Mouse (Mus musculus) limb, embryonic 15.5 days (tissue): Measurements from ENCODE around the gene Ankrd6. TPM values are rescaled to one million over a fixed set of nuclear protein-coding genes. Genes with fewer than 3 reads are reported as not detected.

Source experiments
- ATAC-seq: fragments of 200-750 bp; cut with Nextera tagmentation; 2 replicates; pipeline ENCODE4 v1.8.0; 2017; ENCODE audit warnings: low read depth, moderate TSS enrichment; ENCODE audit not compliant: insufficient number of reproducible peaks, low FRiP score, low TSS enrichment
- H3K27ac ChIP-seq: fragments of 300-500 bp; sonication (generic); 2 replicates; pipeline ENCODE4 v1.5.1; 2015; ENCODE audit warnings: moderate library complexity, mild to moderate bottlenecking, inconsistent platforms
- H3K27me3 ChIP-seq: fragments of 300-500 bp; sonication (generic); 2 replicates; pipeline ENCODE4 v1.6.1; 2015; ENCODE audit warnings: inconsistent platforms
- H3K36me3 ChIP-seq: fragments of 300-500 bp; sonication (generic); 2 replicates; pipeline ENCODE4 v1.6.1; 2015; ENCODE audit warnings: inconsistent platforms
- H3K4me1 ChIP-seq: fragments of 300-500 bp; sonication (generic); 2 replicates; pipeline ENCODE4 v1.6.1; 2015; ENCODE audit warnings: inconsistent platforms
- H3K4me2 ChIP-seq: fragments of 300-500 bp; sonication (generic); 2 replicates; pipeline ENCODE4 v1.6.1; 2015; ENCODE audit warnings: mild to moderate bottlenecking, inconsistent platforms
- H3K4me3 ChIP-seq: fragments of 300-500 bp; sonication (generic); 2 replicates; pipeline ENCODE4 v1.5.1; 2015; ENCODE audit warnings: mild to moderate bottlenecking, inconsistent platforms
- H3K9ac ChIP-seq: fragments of 300-500 bp; sonication (generic); 2 replicates; pipeline ENCODE4 v1.6.1; 2015; ENCODE audit warnings: inconsistent platforms
- H3K9me3 ChIP-seq: fragments of 300-500 bp; sonication (generic); 2 replicates; pipeline ENCODE4 v1.6.1; 2016; ENCODE audit warnings: inconsistent platforms
- WGBS: fragments of 180-500 bp; shearing (Covaris S2); methylation state at CpG from one replicate; pipeline ENCODE4 v1.1.7; 2015; 5-methylcytosine and 5-hydroxymethylcytosine counted together
- polyA plus RNA-seq: library from polyadenylated mRNA; unstranded; fragments of >200 nt; fragmentation: Nextera tagmentation; extraction: Ambion mirVana; gene quantifications from 2 replicates; pipeline ENCODE4 v1.2.1, GENCODE M21; 2015

Ankrd6 gene
- polyA plus RNA-seq, 1 experiment from 2014 or later, result 10.5 TPM

DNA sequence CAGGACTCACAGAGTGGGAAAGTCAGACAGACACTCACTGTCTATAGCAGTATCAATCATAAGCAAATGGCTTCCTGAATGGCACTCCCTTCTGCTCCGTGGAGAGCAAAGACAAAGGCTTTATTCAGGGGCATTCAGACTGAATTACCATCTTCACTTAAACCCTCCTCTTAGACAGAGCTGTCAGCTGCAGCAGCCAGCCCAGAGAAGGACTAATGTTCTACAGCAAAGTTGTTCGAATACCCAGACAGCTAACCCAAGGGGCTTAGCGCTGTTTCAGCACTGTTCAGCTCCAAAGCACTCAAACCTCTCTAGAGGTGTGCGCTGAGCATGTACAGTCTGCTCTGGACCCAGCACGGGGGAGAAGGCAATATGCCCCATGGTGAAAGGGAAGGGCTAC, 32.1 kb downstream of the Ankrd6 start:
- no peak overlapping the region for H3K27ac ChIP-seq
- H3K9ac ChIP-seq, result no peak overlapping the region
- no peak for ATAC-seq
- WGBS, result 79% methylated on average over 5 of the region's 5 CpGs
- no peak overlapping the region for H3K4me3 ChIP-seq
- H3K4me2 ChIP-seq, result no peak overlapping the region
- no peaks in the 10 kb centered on the region for H3K36me3 ChIP-seq
- no peaks in the 10 kb centered on the region for H3K27me3 ChIP-seq
- no peaks in the 10 kb centered on the region for H3K9me3 ChIP-seq
- H3K4me1 ChIP-seq, result no peaks in the 10 kb centered on the region; the same call in 1 of the 2 replicates

DNA sequence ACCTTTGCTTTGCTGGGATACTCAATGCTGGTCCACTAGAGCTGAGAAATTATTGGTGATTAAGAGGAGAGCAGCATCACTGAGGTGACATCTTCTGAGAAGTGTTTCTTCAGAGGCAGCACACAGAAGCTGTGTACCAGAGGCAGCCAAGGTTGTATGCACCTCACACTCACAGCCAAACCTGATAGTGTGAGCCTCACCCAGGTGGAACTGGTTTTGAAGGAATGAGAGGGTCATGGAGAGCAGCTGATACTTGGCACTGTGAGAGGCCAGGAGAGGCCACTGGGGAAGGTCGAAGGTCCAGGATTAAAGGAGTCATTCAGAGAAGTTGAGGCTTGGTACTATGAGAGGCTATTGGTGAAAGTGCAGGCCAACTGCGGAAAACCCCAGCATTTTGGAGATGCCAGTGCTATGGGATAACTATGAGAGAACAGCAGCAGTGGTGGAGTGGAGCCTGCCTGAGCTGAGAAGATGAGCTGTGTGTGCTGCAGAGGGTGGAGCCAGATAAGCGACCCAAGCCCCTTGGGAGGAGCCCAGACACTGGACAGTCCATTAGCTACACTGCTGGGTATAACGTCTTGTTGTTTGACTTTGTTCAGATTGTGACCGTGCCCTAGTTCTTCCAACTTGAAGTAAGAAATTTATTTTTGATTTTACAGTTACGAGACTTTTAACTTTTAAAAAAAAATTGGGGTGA, 33.8 kb downstream of the Ankrd6 start:
- Histone ChIP-seq H3K9ac (no peak overlapping the region), H3K4me2 (no peak overlapping the region), H3K27me3 (no peaks in the 10 kb centered on the region), H3K27ac (no peak overlapping the region), H3K4me1 (no peaks in the 10 kb centered on the region), H3K4me3 (no peak overlapping the region), H3K9me3 (no peaks in the 10 kb centered on the region), H3K36me3 (no peaks in the 10 kb centered on the region)
- 62% methylated on average over 6 of the region's 6 CpGs for WGBS
- ATAC-seq, result no peak

DNA sequence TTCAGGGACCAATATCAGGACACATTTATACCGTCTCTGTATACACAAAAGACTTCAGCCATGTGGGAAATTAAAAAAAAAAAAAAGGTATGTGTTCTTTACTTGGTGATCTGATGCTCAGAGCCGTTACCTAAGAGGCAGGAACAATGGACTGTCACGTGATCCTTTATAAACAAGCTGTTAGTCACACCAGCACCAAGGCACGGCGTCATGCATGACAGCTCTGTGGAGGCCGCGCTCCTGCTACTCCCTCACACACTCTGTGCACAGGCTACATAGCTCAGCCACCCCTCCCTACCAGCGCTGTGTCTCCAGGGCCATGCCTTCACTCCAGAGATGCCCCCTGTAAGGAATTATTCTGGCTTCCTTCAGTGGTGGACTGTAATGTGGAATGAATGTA, 34.7 kb downstream of the Ankrd6 start:
- no peaks in the 10 kb centered on the region for H3K9me3 ChIP-seq
- no peak overlapping the region for H3K27ac ChIP-seq
- 54% methylated on average over 8 of the region's 8 CpGs for WGBS
- H3K4me2 ChIP-seq, result no peak overlapping the region
- H3K4me1 ChIP-seq, result no peaks in the 10 kb centered on the region
- no peaks in the 10 kb centered on the region for H3K27me3 ChIP-seq
- H3K36me3 ChIP-seq, result no peaks in the 10 kb centered on the region
- no peak overlapping the region for H3K4me3 ChIP-seq
- no peak overlapping the region for H3K9ac ChIP-seq
- no peak for ATAC-seq

DNA sequence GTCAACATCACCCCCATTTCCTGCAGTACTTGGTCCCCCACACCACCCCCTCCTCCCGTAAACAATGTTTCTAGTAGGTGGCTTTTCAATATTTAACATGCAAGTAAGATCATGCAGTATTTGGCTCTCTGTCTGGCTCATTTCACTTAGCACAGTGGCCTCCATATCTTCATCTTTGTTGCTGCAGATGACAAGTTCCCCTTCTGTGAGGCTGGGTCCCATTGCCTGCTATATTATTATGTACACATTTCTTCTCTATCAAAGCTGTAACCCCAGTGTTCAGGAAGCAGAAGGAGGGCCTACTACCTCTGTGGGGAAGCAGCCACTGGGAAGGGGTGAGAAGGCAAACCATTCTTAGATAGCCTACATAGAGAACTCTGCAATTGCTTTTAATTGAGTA, 40.6 kb downstream of the Ankrd6 start:
- Histone ChIP-seq H3K4me3 (no peak overlapping the region), H3K4me2 (no peak overlapping the region), H3K9me3 (no peaks in the 10 kb centered on the region), H3K4me1 (no peaks in the 10 kb centered on the region; the same call in 1 of the 2 replicates), H3K27me3 (no peaks in the 10 kb centered on the region), H3K36me3 (no peaks in the 10 kb centered on the region), H3K27ac (no peak overlapping the region), H3K9ac (no peak overlapping the region)
- 93% methylated on average over 1 of the region's 1 CpGs for WGBS
- ATAC-seq, result no peak

DNA sequence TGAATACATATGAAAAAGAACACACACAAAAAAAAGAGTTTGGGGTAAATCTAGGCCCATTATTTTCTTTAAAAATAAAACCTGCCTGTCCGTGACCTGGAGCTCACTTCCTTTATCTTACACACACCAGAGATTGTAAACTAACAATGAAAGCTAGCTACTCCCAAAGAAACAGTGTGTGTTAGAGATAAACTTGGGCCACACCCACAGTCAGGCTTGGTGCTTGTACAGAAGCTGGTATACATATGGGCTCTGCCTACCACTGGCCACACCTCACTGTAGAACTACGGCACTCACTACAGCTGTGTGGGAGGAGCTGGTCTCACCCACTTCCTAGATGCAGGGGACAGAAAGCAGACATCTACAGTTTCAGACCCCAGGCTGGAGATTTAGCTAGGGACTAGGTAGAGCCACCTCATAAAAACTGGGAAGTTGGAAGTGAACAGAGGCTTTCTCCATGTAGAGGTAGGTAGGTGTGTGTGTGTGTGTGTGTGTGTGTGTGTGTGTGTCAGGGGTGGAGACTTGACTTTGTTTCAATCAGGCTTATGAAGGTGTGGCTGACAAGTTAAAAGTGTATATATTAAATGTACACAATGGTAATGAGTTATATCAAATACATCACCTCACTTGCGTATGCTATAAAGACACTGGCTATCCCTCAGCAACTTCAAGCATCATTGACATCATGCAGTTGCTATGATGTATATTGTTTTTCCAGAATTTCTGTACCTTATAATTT, 41.2 kb downstream of the Ankrd6 start:
- H3K4me2 ChIP-seq, result no peak overlapping the region
- no peaks in the 10 kb centered on the region for H3K9me3 ChIP-seq
- H3K4me3 ChIP-seq, result no peak overlapping the region
- no peak for ATAC-seq
- no peak overlapping the region for H3K9ac ChIP-seq
- H3K27me3 ChIP-seq, result no peaks in the 10 kb centered on the region
- H3K27ac ChIP-seq, result no peak overlapping the region
- H3K4me1 ChIP-seq, result no peaks in the 10 kb centered on the region; the same call in 1 of the 2 replicates
- WGBS, result 61% methylated on average over 3 of the region's 3 CpGs
- no peaks in the 10 kb centered on the region for H3K36me3 ChIP-seq

DNA sequence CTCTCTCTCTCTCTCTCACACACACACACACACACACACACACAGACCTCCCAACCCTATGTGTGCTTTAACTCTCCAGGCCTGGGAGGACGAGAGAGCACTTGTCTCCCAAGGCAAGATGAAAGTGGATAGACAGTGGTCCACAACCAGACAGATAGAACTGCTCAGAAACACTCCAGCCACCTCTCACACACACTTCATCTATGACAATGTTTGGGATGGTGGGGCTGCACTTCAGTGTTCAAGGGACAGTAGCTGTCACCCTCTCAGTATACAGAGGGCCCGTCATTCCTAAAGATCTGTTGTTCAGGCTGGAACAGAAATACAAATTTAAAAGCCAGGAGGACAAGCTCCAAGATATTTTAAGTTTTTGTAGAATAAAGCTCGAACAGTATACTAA, 43.0 kb downstream of the Ankrd6 start:
- Histone ChIP-seq H3K27ac (no peak overlapping the region), H3K4me3 (no peak overlapping the region), H3K4me2 (no peak overlapping the region), H3K9ac (no peak overlapping the region), H3K27me3 (no peaks in the 10 kb centered on the region), H3K36me3 (no peaks in the 10 kb centered on the region), H3K4me1 (no peaks in the 10 kb centered on the region; the same call in 1 of the 2 replicates), H3K9me3 (no peaks in the 10 kb centered on the region)
- ATAC-seq, result no peak
- WGBS, result 73% methylated on average over 3 of the region's 3 CpGs

DNA sequence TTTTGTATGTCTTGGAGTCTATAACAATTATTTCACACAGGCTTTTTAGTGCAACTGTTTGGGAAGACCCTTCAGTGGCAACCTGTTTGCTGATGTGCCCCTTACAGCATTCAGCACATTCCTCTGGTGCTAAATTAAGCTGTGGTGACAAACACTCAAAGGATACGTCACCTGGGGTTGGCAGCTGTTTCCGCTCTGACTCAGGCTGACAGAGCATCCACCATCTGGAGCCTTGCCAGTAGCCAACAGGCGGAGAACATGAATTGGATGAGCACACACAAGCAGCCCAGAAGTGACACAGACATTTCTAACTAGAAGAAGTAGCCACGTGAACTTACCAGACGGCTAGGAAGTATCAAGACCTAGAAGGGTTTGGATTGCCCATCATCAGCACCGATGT, 44.0 kb downstream of the Ankrd6 start:
- no peak overlapping the region for H3K4me2 ChIP-seq
- no peaks in the 10 kb centered on the region; the same call in 1 of the 2 replicates for H3K4me1 ChIP-seq
- no peaks in the 10 kb centered on the region for H3K9me3 ChIP-seq
- no peak overlapping the region for H3K9ac ChIP-seq
- H3K36me3 ChIP-seq, result no peaks in the 10 kb centered on the region
- no peak overlapping the region for H3K4me3 ChIP-seq
- WGBS, result 49% methylated on average over 6 of the region's 6 CpGs
- ATAC-seq, result no peak
- no peaks in the 10 kb centered on the region for H3K27me3 ChIP-seq
- H3K27ac ChIP-seq, result no peak overlapping the region

DNA sequence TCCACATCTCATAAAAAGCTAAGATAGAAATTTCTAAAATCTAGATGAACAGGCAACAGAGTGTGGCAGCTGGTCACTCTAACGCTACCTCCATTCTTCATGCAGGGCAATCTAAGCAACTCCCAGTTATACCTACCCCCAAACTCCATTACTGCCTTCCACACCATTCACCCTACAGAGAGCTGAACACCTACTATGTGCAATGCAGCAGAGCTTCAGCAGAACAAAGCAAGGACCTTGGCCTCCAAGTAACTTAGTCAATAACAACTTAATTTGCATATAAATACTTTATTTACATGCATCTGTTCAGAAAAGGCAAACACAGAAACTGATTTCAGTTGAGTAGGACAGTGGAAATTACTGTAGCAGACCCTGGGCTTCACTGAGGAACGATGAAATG, 44.7 kb downstream of the Ankrd6 start:
- Histone ChIP-seq H3K4me3 (no peak overlapping the region), H3K9ac (no peak overlapping the region), H3K4me2 (no peak overlapping the region), H3K36me3 (no peaks in the 10 kb centered on the region), H3K4me1 (no peaks in the 10 kb centered on the region; the same call in 1 of the 2 replicates), H3K27ac (no peak overlapping the region), H3K27me3 (no peaks in the 10 kb centered on the region), H3K9me3 (no peaks in the 10 kb centered on the region)
- no peak for ATAC-seq
- WGBS, result 87% methylated on average over 2 of the region's 2 CpGs

DNA sequence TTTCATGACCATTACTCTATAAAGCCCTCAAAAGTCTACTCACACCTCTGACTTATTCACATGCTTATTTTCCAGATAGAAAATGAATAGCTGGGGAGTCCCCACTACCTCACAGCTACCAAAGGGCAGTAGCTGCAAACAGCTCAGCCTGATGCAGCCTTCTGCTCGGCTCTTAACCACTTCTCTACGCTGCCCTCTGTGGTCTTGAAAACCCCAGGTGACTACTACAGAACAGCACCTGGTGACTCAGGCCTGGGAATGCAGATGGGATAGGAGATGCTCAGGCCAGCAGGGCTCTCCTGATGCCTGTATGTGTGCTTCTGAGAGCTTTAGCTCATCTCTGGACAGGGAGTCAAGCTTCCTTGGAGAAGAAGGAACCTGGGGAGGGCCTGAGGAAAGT, 45.3 kb downstream of the Ankrd6 start:
- no peak for ATAC-seq
- no peaks in the 10 kb centered on the region for H3K9me3 ChIP-seq
- no peak overlapping the region for H3K27ac ChIP-seq
- H3K4me1 ChIP-seq, result no peaks in the 10 kb centered on the region; the same call in 1 of the 2 replicates
- no peaks in the 10 kb centered on the region for H3K36me3 ChIP-seq
- no peak overlapping the region for H3K9ac ChIP-seq
- no peaks in the 10 kb centered on the region for H3K27me3 ChIP-seq
- WGBS, result 71% methylated on average over 2 of the region's 2 CpGs
- no peak overlapping the region for H3K4me3 ChIP-seq
- no peak overlapping the region for H3K4me2 ChIP-seq

DNA sequence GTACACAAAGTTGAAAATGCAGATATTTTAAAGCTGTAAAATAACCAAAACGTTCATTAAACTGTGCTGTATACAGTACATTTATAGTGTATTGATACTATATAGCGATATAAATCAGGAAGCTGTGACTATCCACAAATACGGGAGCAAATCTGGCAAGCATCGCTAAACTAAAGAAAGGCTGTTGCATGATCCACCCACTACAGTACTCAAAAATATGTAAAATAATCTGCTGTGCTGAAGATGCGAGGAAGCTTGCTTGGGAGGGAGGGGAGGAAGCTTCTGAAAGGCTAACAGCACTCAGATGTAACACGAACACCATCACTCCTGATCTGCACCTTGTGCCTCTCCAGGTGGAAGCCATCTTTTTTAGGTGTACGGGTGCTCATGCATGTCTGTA, 46.8 kb downstream of the Ankrd6 start:
- H3K27me3 ChIP-seq, result no peaks in the 10 kb centered on the region
- H3K4me2 ChIP-seq, result no peak overlapping the region
- H3K36me3 ChIP-seq, result no peaks in the 10 kb centered on the region
- 76% methylated on average over 7 of the region's 7 CpGs for WGBS
- H3K4me1 ChIP-seq, result no peaks in the 10 kb centered on the region; the same call in 1 of the 2 replicates
- H3K9me3 ChIP-seq, result no peaks in the 10 kb centered on the region
- no peak for ATAC-seq
- H3K4me3 ChIP-seq, result no peak overlapping the region
- no peak overlapping the region for H3K9ac ChIP-seq
- no peak overlapping the region for H3K27ac ChIP-seq

DNA sequence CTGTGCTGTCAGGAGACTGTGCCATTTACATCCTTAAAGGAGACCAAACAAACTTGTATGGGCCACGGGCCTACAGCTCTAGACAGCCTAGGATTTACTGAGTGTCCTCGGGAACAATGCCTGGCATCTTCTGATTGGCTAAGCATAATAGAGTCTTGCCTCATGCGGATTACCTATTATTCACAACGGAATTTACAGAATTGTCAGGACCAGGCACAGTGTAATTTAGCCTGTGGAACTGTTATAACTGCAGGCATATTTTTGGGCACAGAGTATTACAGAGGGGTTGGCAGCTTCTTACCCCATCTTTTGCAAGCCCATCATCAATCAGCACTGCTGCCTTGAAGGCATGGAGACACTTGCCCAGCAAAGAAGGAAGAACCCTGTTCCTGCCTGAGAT, 51.6 kb downstream of the Ankrd6 start:
- Histone ChIP-seq H3K4me2 (no peak overlapping the region), H3K9me3 (no peaks in the 10 kb centered on the region), H3K9ac (no peak overlapping the region), H3K27ac (no peak overlapping the region), H3K4me1 (no peaks in the 10 kb centered on the region), H3K36me3 (no peaks in the 10 kb centered on the region), H3K27me3 (no peaks in the 10 kb centered on the region), H3K4me3 (no peak overlapping the region)
- ATAC-seq, result no peak
- WGBS, result 50% methylated on average over 4 of the region's 4 CpGs

DNA sequence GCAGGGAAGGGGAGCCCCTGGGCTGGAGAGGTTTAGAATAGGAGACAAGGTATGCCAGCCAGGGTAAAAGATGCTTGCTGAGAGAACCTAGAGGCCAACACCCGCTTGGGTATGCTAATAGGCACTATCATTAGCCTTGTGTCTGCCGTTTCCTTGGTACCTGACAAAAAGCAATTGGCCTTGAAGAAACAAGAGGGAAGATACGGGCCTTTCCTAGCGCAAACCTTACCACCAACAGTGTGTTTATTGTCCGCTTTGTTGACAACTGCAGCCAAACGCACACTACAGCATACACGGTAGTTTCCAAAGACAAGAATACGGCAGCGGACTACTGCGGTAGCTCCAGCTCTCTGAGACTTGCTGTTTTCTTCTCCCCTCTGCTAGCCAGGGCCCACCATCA, 59.3 kb downstream of the Ankrd6 start:
- H3K27me3 ChIP-seq, result no peaks in the 10 kb centered on the region

More for the DNA sequence above, 59.3 kb downstream of the Ankrd6 start:
- Histone ChIP-seq H3K27ac (no peak overlapping the region), H3K9ac (no peak overlapping the region), H3K4me3 (no peak overlapping the region), H3K9me3 (no peaks in the 10 kb centered on the region), H3K4me2 (no peak overlapping the region), H3K4me1 (peaks cover 8% of the 10 kb centered on the region; the same call in 1 of the 2 replicates), H3K36me3 (no peaks in the 10 kb centered on the region)
- ATAC-seq, result no peak
- 86% methylated on average over 10 of the region's 10 CpGs for WGBS
